Mouse (Mus musculus): Measurements from ENCODE around the gene Vps16.

DNA sequence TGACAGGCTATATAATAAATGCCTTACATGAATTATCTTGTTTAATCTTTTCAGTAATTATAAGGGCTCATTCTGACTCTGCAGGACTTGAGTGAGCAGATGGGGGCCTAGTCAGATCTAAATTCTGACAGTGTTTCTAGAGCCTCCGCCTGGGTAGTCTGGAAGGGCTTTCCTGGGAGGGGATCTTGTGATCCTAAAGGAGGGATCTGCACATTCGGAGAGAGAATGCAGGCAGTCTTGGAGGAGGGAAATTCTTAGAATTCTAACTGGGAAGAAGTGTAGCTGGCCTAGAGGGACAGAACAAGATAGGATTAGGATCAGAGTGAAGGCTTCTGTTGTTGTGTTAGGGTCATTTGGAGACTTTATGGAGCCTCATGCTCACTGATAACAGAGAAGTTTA lies 28.1 kb downstream of the Vps16 start:
- TF ChIP-seq TAL1 (IDR thresholded peaks at IDR 0.05; ENCODE audit: low read length) (no peak), GATA1 (IDR thresholded peaks at IDR 0.05; ENCODE audit: low read length) (no peak)

Measured in erythroblast, embryonic 14.5 days (primary cell).